In the genomic region with DNA sequence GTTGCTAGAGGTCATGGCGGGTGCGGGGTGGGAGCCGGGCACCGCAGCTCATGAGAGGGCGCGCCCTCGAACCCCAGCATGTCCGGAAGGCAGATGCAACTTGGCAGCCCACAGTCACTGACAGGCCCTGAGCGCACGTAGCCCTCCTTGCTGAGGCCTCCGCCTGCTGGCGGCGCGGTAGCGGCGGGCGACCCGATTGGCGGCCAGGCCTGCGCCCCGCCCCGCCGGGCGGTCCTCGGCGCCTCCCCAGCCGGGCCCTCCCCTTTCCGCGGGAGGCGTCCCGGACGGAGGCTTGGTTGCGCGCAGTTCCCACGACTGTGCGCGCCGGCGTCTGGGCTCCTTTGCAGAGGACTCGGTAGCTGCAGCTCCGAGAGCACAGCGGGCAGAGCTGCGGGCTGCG, we compare ENCODE assay signal across 7 mouse cellular contexts.
DNase-seq lines count a peak whose midpoint lies in the region; ATAC-seq and TF ChIP-seq lines count a peak whose summit lies in the region.
"Not testable (repeated sequence)": the region's sequence is repeated elsewhere in the genome, so short reads cannot be mapped to it uniquely, and the experiment has no call there.

No protein-coding gene starts in this region.

- not testable (repeated sequence) for H3K36me3 ChIP-seq in forebrain, embryonic 14.5 days (ENCODE audit: control insufficient read depth, insufficient read depth, low read length); heart, embryonic 15.5 days; kidney, embryonic 14.5 days (ENCODE audit: control insufficient read depth, insufficient read depth, low read length); limb, embryonic 14.5 days (ENCODE audit: control insufficient read depth, insufficient read depth, low read length); midbrain, embryonic 10.5 days

- not testable (repeated sequence) for H3K27me3 ChIP-seq in forebrain, embryonic 14.5 days (replicated peaks; ENCODE audit: control insufficient read depth, insufficient read depth, low read length); heart, embryonic 15.5 days; kidney, embryonic 14.5 days (ENCODE audit: control insufficient read depth, insufficient read depth, low read length); limb, embryonic 14.5 days (ENCODE audit: control insufficient read depth, insufficient read depth, low read length); midbrain, embryonic 10.5 days (ENCODE audit: low read depth, poor library complexity, severe bottlenecking)

- peak overlapping the region; percentile 49 for H3K4me2 ChIP-seq in forebrain, embryonic 14.5 days (ENCODE audit: low read length)
- peak overlapping the region; percentile 76 for H3K4me2 ChIP-seq in heart, embryonic 15.5 days
- H3K4me2 ChIP-seq in kidney, embryonic 14.5 days (replicated peaks; ENCODE audit: low read depth, low read length): peak overlapping the region; percentile 40
- peak overlapping the region; percentile 49 for H3K4me2 ChIP-seq in limb, embryonic 14.5 days (replicated peaks; ENCODE audit: low read depth, low read length, severe bottlenecking)

- peak overlapping the region; percentile 53 for H3K9ac ChIP-seq in forebrain, embryonic 14.5 days (ENCODE audit: low read length)
- H3K9ac ChIP-seq in heart, embryonic 15.5 days: peak overlapping the region; percentile 47
- peak overlapping the region; percentile 58 for H3K9ac ChIP-seq in kidney, embryonic 14.5 days (ENCODE audit: low read depth, low read length)
- peak overlapping the region; percentile 63 for H3K9ac ChIP-seq in limb, embryonic 14.5 days (ENCODE audit: low read depth, low read length, severe bottlenecking)

- ATAC-seq in forebrain, embryonic 14.5 days: peak; percentile 85
- not testable (repeated sequence) for ATAC-seq in heart, embryonic 15.5 days (replicated peaks; ENCODE audit: insufficient number of reproducible peaks, insufficient read depth, low FRiP score, low read depth)
- peak; percentile 89 for ATAC-seq in kidney, embryonic 14.5 days (ENCODE audit: low FRiP score, low TSS enrichment)
- ATAC-seq in limb, embryonic 14.5 days (ENCODE audit: low FRiP score, low read depth): peak; percentile 80; the same call in 1 of the 2 replicates

- 1% methylated on average over 40 of the region's 44 CpGs for WGBS in forebrain, embryonic 14.5 days
- WGBS in heart, embryonic 15.5 days: under 1% methylated on average over 42 of the region's 44 CpGs
- WGBS in kidney, embryonic 14.5 days: under 1% methylated on average over 27 of the region's 44 CpGs
- WGBS in limb, embryonic 14.5 days: under 1% methylated on average over 22 of the region's 44 CpGs
- WGBS in midbrain, embryonic 10.5 days: 0% methylated on average over 44 of the region's 44 CpGs

- not testable (repeated sequence) for TF ChIP-seq CTCF in brain, embryonic 14.5 days (IDR thresholded peaks at IDR 0.05; ENCODE audit: borderline replicate concordance, extremely low read depth, insufficient read depth, insufficient read length)

- not testable (repeated sequence) for H3K9me3 ChIP-seq in forebrain, embryonic 14.5 days (replicated peaks; ENCODE audit: control insufficient read depth, low read length); heart, embryonic 15.5 days (replicated peaks); kidney, embryonic 14.5 days (ENCODE audit: control insufficient read depth, low read length); limb, embryonic 14.5 days (ENCODE audit: control insufficient read depth, low read length)
- H3K9me3 ChIP-seq in midbrain, embryonic 10.5 days (replicated peaks): peaks cover 14% of the 10 kb centered on the region; the same call in 1 of the 2 replicates

- not testable (repeated sequence) for H3K27ac ChIP-seq in forebrain, embryonic 14.5 days (ENCODE audit: low read depth, low read length); heart, embryonic 15.5 days; kidney, embryonic 14.5 days (ENCODE audit: low read depth, low read length); limb, embryonic 14.5 days (replicated peaks; ENCODE audit: low read depth, low read length)
- H3K27ac ChIP-seq in midbrain, embryonic 10.5 days (replicated peaks): peak overlapping the region; percentile 84

- DNase-seq in brain, embryonic 14.5 days (ENCODE audit: low read depth): peak; percentile 82
- DNase-seq in forebrain, embryonic 14.5 days (ENCODE audit: low spot score): peak; percentile 77
- DNase-seq in limb, embryonic 14.5 days (ENCODE audit: low spot score): peak; percentile 59
- peak; percentile 80 for DNase-seq in midbrain, embryonic 10.5 days (ENCODE audit: low spot score)
- peak; percentile 24 for DNase-seq in right cerebral cortex, postnatal 14 days

- H3K4me1 ChIP-seq in forebrain, embryonic 14.5 days (ENCODE audit: control insufficient read depth, insufficient read depth, low read length); heart, embryonic 15.5 days (replicated peaks); kidney, embryonic 14.5 days (ENCODE audit: control insufficient read depth, insufficient read depth, low read length); limb, embryonic 14.5 days (ENCODE audit: control insufficient read depth, insufficient read depth, low read length); midbrain, embryonic 10.5 days: not testable (repeated sequence)

- peak overlapping the region; percentile 41 for H3K4me3 ChIP-seq in forebrain, embryonic 14.5 days (ENCODE audit: low read depth, low read length)
- peak overlapping the region; percentile 63 for H3K4me3 ChIP-seq in heart, embryonic 15.5 days
- H3K4me3 ChIP-seq in kidney, embryonic 14.5 days (ENCODE audit: low read length): peak overlapping the region; percentile 51
- H3K4me3 ChIP-seq in limb, embryonic 14.5 days (replicated peaks; ENCODE audit: low read length): peak overlapping the region; percentile 50
- peak overlapping the region; percentile 66 for H3K4me3 ChIP-seq in midbrain, embryonic 10.5 days

- not testable (repeated sequence) for TF ChIP-seq POLR2A in brain, embryonic 14.5 days (IDR thresholded peaks at IDR 0.05; ENCODE audit: borderline replicate concordance, extremely low read depth, insufficient read depth, insufficient read length, poor library complexity, severe bottlenecking); limb, embryonic 14.5 days (IDR thresholded peaks at IDR 0.05; ENCODE audit: borderline replicate concordance, extremely low read depth, insufficient read depth, insufficient read length)

Comparison
In these comparisons a context has a peak if more than half of its experiments do, and no peak if none do; other contexts are left out.
1. DNase-seq: peak in every context shown above with its lines; median percentile 82 in brain, embryonic 14.5 days; 80 in midbrain, embryonic 10.5 days; 77 in forebrain, embryonic 14.5 days; 59 in limb, embryonic 14.5 days; 24 in right cerebral cortex, postnatal 14 days.